Mouse (Mus musculus): ENCODE results near the gene Gm20388. TPM values are rescaled to one million over a fixed set of nuclear protein-coding genes. Genes with fewer than 3 reads are reported as not detected.

Gene Gm20388
- total RNA-seq, 2 experiments from 2014 or later, result 18.5 to 23.8 TPM

DNA sequence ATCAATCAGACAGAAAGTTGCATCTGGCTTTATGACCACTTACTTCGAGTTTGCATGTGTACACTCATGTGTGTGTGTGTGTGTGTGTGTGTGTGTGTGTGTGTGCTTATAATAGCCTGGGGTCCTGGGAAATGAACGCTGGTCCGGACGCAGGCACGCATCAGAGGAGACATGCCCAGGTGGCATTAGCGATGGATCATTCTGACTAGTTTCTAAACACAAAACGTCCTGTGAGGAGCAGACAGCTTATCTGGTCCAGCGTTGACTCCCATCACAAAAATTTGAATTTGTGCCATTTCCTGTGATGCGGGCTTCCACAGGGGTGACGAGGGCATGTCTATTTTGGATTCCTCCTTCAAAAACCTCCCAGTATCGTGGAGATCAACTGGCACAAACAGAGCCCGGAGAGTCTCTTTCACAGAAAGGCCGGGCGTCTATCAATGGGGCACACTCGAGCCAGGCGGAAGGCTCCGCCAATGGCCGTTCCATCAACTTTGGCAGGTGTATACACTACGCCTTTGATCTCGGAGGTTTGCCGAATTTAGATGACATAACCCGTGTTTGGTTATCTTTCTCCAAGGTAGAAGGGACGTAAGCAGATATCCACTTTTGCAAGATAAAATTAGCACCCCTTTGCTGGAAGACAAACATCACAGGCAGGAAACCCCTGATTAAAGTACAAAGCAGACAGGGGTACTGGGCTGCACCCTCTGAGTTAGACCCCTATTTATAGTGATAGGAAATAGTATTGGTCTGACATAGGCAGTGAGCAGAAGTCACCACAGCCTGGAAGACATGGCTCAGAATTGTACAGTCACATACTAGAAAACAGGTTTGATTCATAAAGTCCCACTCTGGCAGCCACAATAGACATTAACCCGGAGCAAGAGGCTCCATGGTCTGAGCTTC lies 965.6 kb downstream of the Gm20388 start:
- no peak for ATAC-seq (replicated peaks; ENCODE audit: poor library complexity, severe bottlenecking)

GRCm38 (mm10) chr8:120877005-120877404 lies 966.4 kb downstream of the Gm20388 start:
- ATAC-seq (replicated peaks; ENCODE audit: poor library complexity, severe bottlenecking), result no peak

DNA sequence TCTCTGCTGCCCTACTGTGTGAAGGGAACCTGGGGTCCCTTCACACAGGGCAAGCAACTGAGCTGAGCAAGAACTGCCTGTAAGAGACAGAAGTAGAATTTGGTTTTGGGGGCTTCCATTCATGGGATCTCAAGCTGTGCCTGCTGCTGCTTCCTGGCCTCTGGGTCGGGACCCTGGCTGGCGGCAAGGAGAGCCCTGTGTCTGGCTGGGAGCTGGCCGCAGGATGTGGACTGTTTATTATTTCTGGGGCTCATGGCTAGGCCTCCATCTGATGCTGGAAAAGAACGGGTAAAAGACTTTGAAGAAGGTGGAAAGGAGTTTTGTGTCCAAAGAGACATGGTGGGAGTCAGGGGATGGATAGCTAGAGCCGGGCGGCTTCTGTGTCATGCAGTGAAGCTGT lies 969.3 kb downstream of the Gm20388 start:
- ATAC-seq (replicated peaks; ENCODE audit: poor library complexity, severe bottlenecking), result no peak

DNA sequence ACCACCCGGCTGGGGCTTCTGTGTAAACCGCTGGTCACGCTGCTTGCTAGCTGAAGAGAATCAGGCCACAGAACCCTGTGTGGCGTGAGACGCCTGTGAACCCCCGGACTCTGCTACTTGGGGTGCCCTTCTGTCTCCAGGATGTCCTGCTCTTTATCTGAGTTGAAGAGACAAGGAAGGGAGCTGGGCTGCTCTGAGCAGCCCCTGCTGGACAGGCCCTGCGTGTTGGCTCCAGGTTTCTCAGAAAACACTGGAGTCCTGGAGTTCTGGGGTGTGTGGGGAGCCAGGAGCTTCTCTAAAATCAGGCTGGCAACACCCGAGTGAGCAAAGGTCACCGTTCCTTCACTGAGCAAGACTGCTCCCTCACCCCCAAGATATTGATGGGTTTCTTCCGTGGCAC lies 971.0 kb downstream of the Gm20388 start:
- ATAC-seq (replicated peaks; ENCODE audit: poor library complexity, severe bottlenecking), result no peak

DNA sequence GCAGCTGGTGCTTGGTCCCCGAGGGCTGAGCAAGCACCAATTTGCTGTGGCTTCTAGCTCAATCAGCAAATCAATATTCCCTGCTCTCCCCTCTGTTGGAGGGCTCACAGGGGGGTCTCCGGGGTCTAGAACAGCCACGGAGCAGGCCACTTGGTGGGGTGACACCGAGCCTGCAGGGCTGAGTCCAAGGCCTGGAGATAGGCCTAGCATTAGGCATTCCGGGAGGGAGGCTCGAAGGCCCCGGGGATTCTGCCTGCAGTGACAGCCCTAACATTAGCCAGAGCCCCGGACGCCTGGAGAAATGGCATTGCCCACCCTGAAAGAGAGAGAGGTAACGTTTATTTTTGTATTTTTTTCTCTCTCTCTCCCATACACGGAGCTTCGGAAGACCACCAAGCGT lies 972.0 kb downstream of the Gm20388 start:
- no peak for ATAC-seq (replicated peaks; ENCODE audit: poor library complexity, severe bottlenecking)

DNA sequence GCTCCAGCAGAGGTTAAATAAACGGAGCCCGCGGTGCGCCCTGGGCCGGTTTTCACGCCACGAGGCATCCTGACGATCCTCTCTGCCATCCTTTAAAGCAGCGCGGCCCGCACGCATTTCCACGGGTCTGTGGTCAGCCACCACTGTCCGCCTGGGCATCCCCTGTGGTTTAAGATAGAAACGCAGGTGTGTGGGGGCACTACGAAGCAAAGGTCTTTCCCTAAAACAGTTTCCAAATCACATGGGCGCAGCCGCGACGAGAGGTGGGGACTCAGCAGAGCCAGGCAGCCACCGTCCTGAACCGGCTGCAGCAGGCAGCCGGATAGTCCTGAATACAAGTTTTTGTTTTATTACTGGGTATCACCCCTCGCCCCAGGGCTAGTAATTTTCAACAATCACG lies 972.7 kb downstream of the Gm20388 start:
- ATAC-seq (replicated peaks; ENCODE audit: poor library complexity, severe bottlenecking), result no peak

DNA sequence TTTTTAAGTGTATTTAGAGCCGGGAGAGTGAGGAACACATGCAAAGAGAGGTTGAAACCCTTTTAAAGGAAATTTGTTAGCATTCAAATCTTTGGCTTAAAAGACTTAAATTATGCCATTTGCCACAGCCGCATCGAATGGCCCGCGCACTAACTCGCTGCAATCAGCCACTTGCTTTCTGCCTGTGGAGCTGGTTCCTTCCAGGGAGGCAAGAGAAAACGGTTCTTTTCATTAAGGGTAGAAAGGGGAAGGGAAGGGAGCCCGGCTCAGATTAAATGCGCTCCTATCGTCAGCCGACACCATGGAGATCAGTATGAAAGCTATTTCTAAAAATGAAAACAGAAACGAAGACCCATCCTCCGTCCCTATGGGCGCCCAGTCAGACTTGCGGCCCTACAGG lies 973.2 kb downstream of the Gm20388 start:
- no peak for ATAC-seq (replicated peaks; ENCODE audit: poor library complexity, severe bottlenecking)

GRCm38 (mm10) chr8:120884881-120885280 lies 974.2 kb downstream of the Gm20388 start:
- ATAC-seq (replicated peaks; ENCODE audit: poor library complexity, severe bottlenecking), result no peak

DNA sequence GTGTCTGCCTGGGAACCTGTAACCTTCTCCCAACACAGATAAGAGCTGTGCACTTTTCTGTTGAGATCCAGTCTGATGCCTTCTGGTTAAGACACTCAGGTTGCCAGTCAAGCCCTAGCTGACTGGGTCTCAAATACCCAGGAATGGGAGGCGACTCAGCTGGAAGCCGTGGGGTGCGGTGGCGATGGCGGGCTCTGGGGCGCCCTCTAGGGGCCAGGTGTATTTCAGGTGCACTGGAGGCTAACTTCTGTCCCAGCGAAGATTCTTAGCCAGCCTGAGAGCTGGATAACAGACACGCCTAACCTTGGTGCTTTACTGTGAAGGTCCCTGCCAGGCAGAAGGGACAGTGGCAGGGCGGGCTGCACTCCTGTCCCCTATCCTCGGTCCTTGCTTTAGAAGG lies 976.6 kb downstream of the Gm20388 start:
- ATAC-seq (replicated peaks; ENCODE audit: poor library complexity, severe bottlenecking), result no peak

- ATAC-seq (replicated peaks; ENCODE audit: poor library complexity, severe bottlenecking), result no peak
These were observed 977.4 kb downstream of the Gm20388 start for GRCm38 (mm10) chr8:120888005-120888404.

- ATAC-seq (replicated peaks; ENCODE audit: poor library complexity, severe bottlenecking), result peak; percentile 30
These were observed 978.5 kb downstream of the Gm20388 start for GRCm38 (mm10) chr8:120889189-120889588.

DNA sequence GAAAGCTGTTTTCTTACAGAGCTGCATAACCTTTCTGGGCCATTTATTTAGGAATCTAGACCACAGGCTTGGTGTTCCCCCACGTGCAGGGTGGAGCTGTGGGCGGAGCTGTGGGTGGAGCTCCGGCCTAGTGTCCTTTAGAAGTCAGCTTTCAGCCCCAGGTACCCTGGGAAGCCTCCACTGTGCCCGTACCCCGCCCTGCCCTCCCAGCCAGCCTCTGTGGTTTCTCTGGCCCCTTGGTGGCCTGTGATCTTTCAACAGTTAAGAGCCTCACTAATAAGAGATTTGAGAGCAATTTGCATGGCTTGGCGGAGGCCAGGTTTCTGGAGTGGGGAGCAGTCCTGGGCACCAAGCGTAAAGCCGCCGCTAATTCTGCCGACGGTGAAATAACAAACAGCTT lies 979.4 kb downstream of the Gm20388 start:
- no peak for ATAC-seq (replicated peaks; ENCODE audit: poor library complexity, severe bottlenecking)

DNA sequence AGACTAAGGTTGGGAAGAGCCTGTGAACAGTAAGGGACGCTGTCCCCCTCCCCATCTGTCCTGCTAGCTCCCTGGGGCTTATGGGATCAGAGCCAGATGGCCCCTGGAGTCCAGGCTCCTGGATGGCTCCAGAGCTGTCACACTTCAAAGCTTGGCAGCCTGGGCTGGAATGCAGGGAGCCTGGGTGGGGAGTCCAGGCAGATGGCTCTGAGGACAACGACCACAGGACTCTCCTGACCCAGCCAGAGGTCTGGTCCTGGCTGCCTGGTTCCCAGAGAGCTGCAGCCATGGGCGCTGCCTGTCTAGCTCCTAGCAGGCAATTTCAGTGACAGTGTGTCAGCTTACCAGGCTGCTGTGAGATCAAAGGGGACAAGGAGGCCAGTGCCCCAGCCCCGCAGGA lies 984.4 kb downstream of the Gm20388 start:
- no peak for ATAC-seq (replicated peaks; ENCODE audit: poor library complexity, severe bottlenecking)

- ATAC-seq (replicated peaks; ENCODE audit: poor library complexity, severe bottlenecking), result no peak
These were observed 985.0 kb downstream of the Gm20388 start for GRCm38 (mm10) chr8:120895600-120895999.

GRCm38 (mm10) chr8:120896203-120896602 lies 985.6 kb downstream of the Gm20388 start:
- ATAC-seq (replicated peaks; ENCODE audit: poor library complexity, severe bottlenecking), result no peak

DNA sequence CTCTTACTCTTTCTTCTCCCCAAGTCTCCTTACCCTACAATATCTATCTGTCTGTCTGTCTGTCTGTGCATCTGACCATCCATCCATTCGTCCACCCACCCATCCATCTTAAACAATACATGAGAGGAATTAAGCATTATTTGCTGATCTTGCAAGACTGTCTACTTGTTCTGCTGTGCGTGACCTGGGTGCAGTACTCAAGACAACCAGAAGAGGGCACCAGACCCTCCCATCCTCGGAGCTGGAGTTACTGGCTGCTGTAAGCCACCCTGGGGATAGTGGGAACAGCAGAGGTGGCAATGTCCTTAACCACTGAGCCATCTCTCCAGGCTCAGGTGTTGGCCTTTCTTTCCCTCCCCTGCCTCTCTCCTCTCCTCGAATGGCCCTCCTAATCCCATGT lies 987.4 kb downstream of the Gm20388 start:
- peak; percentile 48; the same call in 1 of the 2 replicates for ATAC-seq (replicated peaks; ENCODE audit: poor library complexity, severe bottlenecking)

DNA sequence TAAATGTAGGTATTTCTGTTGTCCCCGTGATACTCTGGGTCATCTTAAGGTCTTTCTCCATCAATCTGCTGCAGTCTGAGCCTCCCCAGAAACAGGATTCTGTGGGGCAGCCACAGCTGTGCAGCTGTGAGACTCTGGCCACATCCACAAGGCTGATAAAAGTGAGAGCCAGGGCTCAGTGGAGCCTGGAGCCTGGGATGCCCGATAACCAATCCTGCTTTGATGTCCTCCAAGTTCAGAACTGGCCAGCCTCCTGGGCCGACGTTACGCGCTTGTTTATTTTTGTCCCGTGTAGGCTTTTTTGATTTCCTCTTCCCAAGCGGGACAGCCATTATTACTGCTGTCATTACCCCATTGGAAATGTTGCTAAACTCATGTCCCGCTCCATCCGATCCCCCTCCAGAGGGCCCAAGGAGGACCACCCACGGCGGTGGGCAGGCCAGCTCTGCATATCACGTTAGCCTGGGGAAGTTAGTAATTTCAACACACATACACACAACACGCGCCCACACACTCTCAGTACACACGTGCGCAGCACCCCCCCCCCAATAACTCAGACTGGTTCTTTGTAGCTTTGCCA lies 988.3 kb downstream of the Gm20388 start:
- ATAC-seq (replicated peaks; ENCODE audit: poor library complexity, severe bottlenecking), result no peak

GRCm38 (mm10) chr8:120902346-120902745 lies 991.7 kb downstream of the Gm20388 start:
- no peak for ATAC-seq (replicated peaks; ENCODE audit: poor library complexity, severe bottlenecking)

DNA sequence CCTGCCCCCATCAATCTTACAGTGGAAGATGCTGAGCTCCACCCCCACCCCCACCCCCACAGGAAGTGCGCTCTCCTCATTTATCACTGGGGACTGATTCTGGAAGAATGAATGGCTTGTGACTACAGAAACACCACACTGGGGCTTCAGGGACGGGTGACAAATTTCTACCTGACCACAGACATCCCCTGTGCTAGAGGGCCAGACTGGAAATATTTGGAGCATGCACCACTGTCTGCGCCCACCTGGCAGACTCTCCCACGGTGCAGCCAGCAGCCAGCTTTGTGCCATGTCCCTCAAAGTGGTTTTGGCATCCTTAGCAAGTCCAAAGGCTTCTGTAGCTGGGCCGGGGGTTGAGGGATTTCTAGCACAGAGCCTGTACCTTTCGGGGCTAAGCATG lies 997.0 kb downstream of the Gm20388 start:
- no peak for ATAC-seq (replicated peaks; ENCODE audit: poor library complexity, severe bottlenecking)

DNA sequence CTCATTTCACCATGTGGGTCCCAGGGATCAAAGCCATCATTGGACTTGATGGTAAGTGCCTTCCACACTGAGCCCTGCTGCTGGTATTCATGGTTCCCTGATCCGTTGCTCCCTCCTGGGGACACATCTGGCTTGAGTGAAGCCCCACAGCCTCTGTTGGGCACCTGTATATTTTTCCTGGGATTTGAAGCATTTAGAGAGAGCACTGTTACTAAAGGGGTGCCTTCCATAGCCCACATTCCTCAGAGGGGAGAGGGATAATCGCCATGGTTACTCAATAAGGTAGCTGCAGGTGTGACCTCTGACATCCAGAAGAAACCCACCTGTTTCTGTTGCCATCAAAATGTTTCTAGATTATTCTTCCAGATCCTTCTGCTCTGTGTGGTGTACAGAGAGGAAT lies 1000.3 kb downstream of the Gm20388 start:
- no peak for ATAC-seq (replicated peaks; ENCODE audit: poor library complexity, severe bottlenecking)

DNA sequence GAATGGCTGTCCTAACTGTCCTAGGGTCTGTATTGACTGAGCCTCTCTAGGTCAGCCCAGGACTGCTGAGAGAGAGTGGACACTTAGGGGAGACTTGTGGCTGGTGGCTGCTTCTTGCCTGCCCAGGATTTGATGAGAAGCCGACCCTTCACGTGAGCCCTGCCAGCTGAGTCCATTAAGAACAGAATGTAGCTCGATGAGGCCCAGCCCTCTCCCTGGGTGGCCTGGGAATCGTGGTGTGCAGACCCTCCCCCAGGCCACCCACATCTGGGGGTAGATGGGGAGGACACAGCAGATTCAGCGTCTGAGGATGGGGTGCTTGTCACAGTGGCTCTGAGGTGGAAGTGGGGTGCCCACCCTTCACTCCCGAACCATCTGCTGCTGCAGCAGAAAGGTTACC lies 1001.8 kb downstream of the Gm20388 start:
- no peak for ATAC-seq (replicated peaks; ENCODE audit: poor library complexity, severe bottlenecking)
